Mouse (Mus musculus): Measurements from ENCODE around the gene AI481877. TPM values are rescaled to one million over a fixed set of nuclear protein-coding genes. Genes with fewer than 3 reads are reported as not detected.

AI481877 gene
- polyA plus RNA-seq, 1 experiment from 2014 or later, result not detected

- Histone ChIP-seq H3K27ac (no peak overlapping the region), H3K4me1 (peaks cover 38% of the 10 kb centered on the region), H3K36me3 (peaks cover 5% of the 10 kb centered on the region), H3K4me2 (replicated peaks) (no peak overlapping the region), H3K4me3 (no peak overlapping the region), H3K9ac (no peak overlapping the region), H3K9me3 (no peaks in the 10 kb centered on the region), H3K27me3 (no peaks in the 10 kb centered on the region)
- 87% methylated on average over 7 of the region's 7 CpGs for WGBS
- no peak for ATAC-seq (ENCODE audit: low FRiP score, low read depth)
Measured at GRCm38 (mm10) chr4:59009186-59009585, 129.6 kb downstream of the AI481877 start.

GRCm38 (mm10) chr4:59007974-59008373 lies 130.8 kb downstream of the AI481877 start:
- no peaks in the 10 kb centered on the region for H3K36me3 ChIP-seq
- 75% methylated on average over 5 of the region's 5 CpGs for WGBS
- no peak for ATAC-seq (ENCODE audit: low FRiP score, low read depth)
- H3K9me3 ChIP-seq, result no peaks in the 10 kb centered on the region
- H3K27me3 ChIP-seq, result no peaks in the 10 kb centered on the region
- no peak overlapping the region for H3K27ac ChIP-seq
- H3K4me1 ChIP-seq, result peaks cover 44% of the 10 kb centered on the region
- no peak overlapping the region for H3K4me3 ChIP-seq
- no peak overlapping the region for H3K4me2 ChIP-seq (replicated peaks)
- no peak overlapping the region for H3K9ac ChIP-seq

- ATAC-seq (ENCODE audit: low FRiP score, low read depth), result no peak
- no peak overlapping the region for H3K9ac ChIP-seq
- H3K27me3 ChIP-seq, result no peaks in the 10 kb centered on the region
- WGBS, result 87% methylated on average over 6 of the region's 6 CpGs
- H3K4me3 ChIP-seq, result no peak overlapping the region
- no peak overlapping the region for H3K4me2 ChIP-seq (replicated peaks)
- no peaks in the 10 kb centered on the region for H3K9me3 ChIP-seq
- no peaks in the 10 kb centered on the region for H3K36me3 ChIP-seq
- H3K4me1 ChIP-seq, result peaks cover 48% of the 10 kb centered on the region
- H3K27ac ChIP-seq, result no peak overlapping the region
Measured at GRCm38 (mm10) chr4:59007016-59007415, 131.8 kb downstream of the AI481877 start.

- no peaks in the 10 kb centered on the region for H3K9me3 ChIP-seq
- no peak overlapping the region; the same call in 1 of the 2 replicates for H3K9ac ChIP-seq
- H3K27ac ChIP-seq, result no peak overlapping the region
- H3K36me3 ChIP-seq, result no peaks in the 10 kb centered on the region
- 42% methylated on average over 8 of the region's 8 CpGs for WGBS
- H3K4me1 ChIP-seq, result peaks cover 45% of the 10 kb centered on the region
- no peak overlapping the region for H3K4me3 ChIP-seq
- H3K4me2 ChIP-seq (replicated peaks), result no peak overlapping the region
- no peak for ATAC-seq (ENCODE audit: low FRiP score, low read depth)
- no peaks in the 10 kb centered on the region for H3K27me3 ChIP-seq
Measured at GRCm38 (mm10) chr4:59006211-59006610, 132.6 kb downstream of the AI481877 start.

- no peak for ATAC-seq (ENCODE audit: low FRiP score, low read depth)
- no peaks in the 10 kb centered on the region for H3K9me3 ChIP-seq
- H3K4me3 ChIP-seq, result peak overlapping the region; percentile 83
- H3K36me3 ChIP-seq, result no peaks in the 10 kb centered on the region
- H3K9ac ChIP-seq, result peak overlapping the region; percentile 97
- H3K4me1 ChIP-seq, result peaks cover 45% of the 10 kb centered on the region
- peak overlapping the region; percentile 80 for H3K4me2 ChIP-seq (replicated peaks)
- H3K27me3 ChIP-seq, result no peaks in the 10 kb centered on the region
- no peak overlapping the region for H3K27ac ChIP-seq
- WGBS, result 29% methylated on average over 7 of the region's 7 CpGs
Measured at GRCm38 (mm10) chr4:59003806-59004200, 135.0 kb downstream of the AI481877 start.

- H3K4me1 ChIP-seq, result peaks cover 41% of the 10 kb centered on the region
- H3K9me3 ChIP-seq, result no peaks in the 10 kb centered on the region
- peak within 1 kb of the TSS; percentile 83 for H3K4me3 ChIP-seq
- peak within 1 kb of the TSS; percentile 97 for H3K9ac ChIP-seq
- H3K36me3 ChIP-seq, result no peaks in the 10 kb centered on the region
- peak within 1 kb of the TSS; percentile 84 for H3K27ac ChIP-seq
- peak; percentile 97 for ATAC-seq (ENCODE audit: low FRiP score, low read depth)
- peak within 1 kb of the TSS; percentile 80 for H3K4me2 ChIP-seq (replicated peaks)
- no peaks in the 10 kb centered on the region for H3K27me3 ChIP-seq
- WGBS, result under 1% methylated on average over 54 of the region's 89 CpGs
Measured at GRCm38 (mm10) chr4:59002948-59003805, 135.6 kb downstream of the AI481877 start, which contains the start of gene Gm20503. Gene Gm20503, plus strand, starts transcription at chr4:59003210.

GRCm38 (mm10) chr4:59000614-59001013 lies 138.2 kb downstream of the AI481877 start:
- ATAC-seq (ENCODE audit: low FRiP score, low read depth), result no peak
- Histone ChIP-seq H3K9ac (no peak overlapping the region), H3K36me3 (no peaks in the 10 kb centered on the region), H3K4me2 (replicated peaks) (no peak overlapping the region), H3K27ac (no peak overlapping the region), H3K4me1 (peaks cover 24% of the 10 kb centered on the region), H3K4me3 (no peak overlapping the region), H3K27me3 (no peaks in the 10 kb centered on the region), H3K9me3 (no peaks in the 10 kb centered on the region)
- 0% methylated on average over 2 of the region's 2 CpGs for WGBS

GRCm38 (mm10) chr4:58999686-59000085 lies 139.1 kb downstream of the AI481877 start:
- Histone ChIP-seq H3K27me3 (no peaks in the 10 kb centered on the region), H3K4me3 (no peak overlapping the region), H3K4me1 (peaks cover 15% of the 10 kb centered on the region), H3K9me3 (no peaks in the 10 kb centered on the region), H3K27ac (no peak overlapping the region), H3K9ac (no peak overlapping the region), H3K4me2 (replicated peaks) (no peak overlapping the region), H3K36me3 (no peaks in the 10 kb centered on the region)
- WGBS, result 9% methylated on average over 2 of the region's 2 CpGs
- ATAC-seq (ENCODE audit: low FRiP score, low read depth), result no peak

- ATAC-seq (ENCODE audit: low FRiP score, low read depth), result no peak
- 90% methylated on average over 1 of the region's 1 CpGs for WGBS
- H3K9ac ChIP-seq, result no peak overlapping the region
- no peak overlapping the region for H3K27ac ChIP-seq
- H3K4me3 ChIP-seq, result no peak overlapping the region
- no peaks in the 10 kb centered on the region for H3K36me3 ChIP-seq
- no peaks in the 10 kb centered on the region for H3K9me3 ChIP-seq
- H3K4me2 ChIP-seq (replicated peaks), result no peak overlapping the region
- no peaks in the 10 kb centered on the region for H3K27me3 ChIP-seq
- H3K4me1 ChIP-seq, result peaks cover 5% of the 10 kb centered on the region; the same call in 1 of the 2 replicates
Measured at GRCm38 (mm10) chr4:58998688-58999087, 140.1 kb downstream of the AI481877 start.

GRCm38 (mm10) chr4:58997081-58997480 lies 141.7 kb downstream of the AI481877 start:
- Histone ChIP-seq H3K4me1 (no peaks in the 10 kb centered on the region), H3K9ac (no peak overlapping the region), H3K4me2 (replicated peaks) (no peak overlapping the region), H3K27ac (no peak overlapping the region), H3K27me3 (no peaks in the 10 kb centered on the region), H3K9me3 (no peaks in the 10 kb centered on the region), H3K36me3 (no peaks in the 10 kb centered on the region), H3K4me3 (no peak overlapping the region)
- ATAC-seq (ENCODE audit: low FRiP score, low read depth), result no peak
- 80% methylated on average over 5 of the region's 5 CpGs for WGBS

- H3K4me1 ChIP-seq, result no peaks in the 10 kb centered on the region
- no peak for ATAC-seq (ENCODE audit: low FRiP score, low read depth)
- no peak overlapping the region for H3K4me3 ChIP-seq
- H3K9me3 ChIP-seq, result no peaks in the 10 kb centered on the region
- H3K4me2 ChIP-seq (replicated peaks), result no peak overlapping the region
- no peak overlapping the region for H3K9ac ChIP-seq
- H3K27ac ChIP-seq, result no peak overlapping the region
- WGBS, result 62% methylated on average over 8 of the region's 8 CpGs
- H3K36me3 ChIP-seq, result no peaks in the 10 kb centered on the region
- no peaks in the 10 kb centered on the region for H3K27me3 ChIP-seq
Measured at GRCm38 (mm10) chr4:58995251-58995693, 143.5 kb downstream of the AI481877 start.

GRCm38 (mm10) chr4:58994762-58995161 lies 144.0 kb downstream of the AI481877 start, which contains the start of gene Dnajc25:
Gene Dnajc25, plus strand, starts transcription at chr4:58995062.
- H3K27ac ChIP-seq, result no peak within 1 kb of the TSS
- ATAC-seq (ENCODE audit: low FRiP score, low read depth), result no peak
- H3K9me3 ChIP-seq, result no peaks in the 10 kb centered on the region
- H3K4me2 ChIP-seq (replicated peaks), result no peak within 1 kb of the TSS
- H3K36me3 ChIP-seq, result no peaks in the 10 kb centered on the region
- no peaks in the 10 kb centered on the region for H3K4me1 ChIP-seq
- WGBS, result 91% methylated on average over 4 of the region's 4 CpGs
- no peak within 1 kb of the TSS for H3K4me3 ChIP-seq
- no peaks in the 10 kb centered on the region for H3K27me3 ChIP-seq
- no peak within 1 kb of the TSS for H3K9ac ChIP-seq

Measured in limb, embryonic 13.5 days (tissue).